In the genomic region with DNA sequence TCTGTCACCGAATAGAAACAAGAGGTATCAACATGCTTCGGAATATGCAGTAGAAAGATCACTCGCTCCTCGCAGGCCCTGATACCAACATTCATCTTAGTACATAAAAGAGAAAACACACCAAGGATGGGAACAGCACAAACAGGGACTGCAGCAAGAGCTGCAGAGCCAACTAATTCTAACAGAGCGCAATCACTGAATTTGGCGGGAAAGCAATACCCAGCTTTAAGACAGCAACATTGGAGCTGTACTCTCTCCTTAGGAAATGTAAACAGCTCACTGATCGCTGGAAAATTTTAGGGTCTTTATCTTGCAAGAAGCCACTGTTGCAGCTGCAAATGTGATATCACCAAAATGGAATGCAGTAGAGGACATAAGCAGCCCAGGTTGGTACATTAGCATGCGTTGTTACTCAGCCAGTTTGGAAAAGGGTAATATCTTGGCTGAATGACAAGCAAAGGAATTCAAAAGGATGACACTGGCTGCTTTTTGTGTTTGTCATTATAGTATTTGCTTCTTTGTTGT, we compare ENCODE assay signal across 21 mouse cellular contexts.
A peak's percentile ranks its signal among the peaks of the same experiment; 100 is the strongest.
DNase-seq lines count a peak whose midpoint lies in the region; ATAC-seq and TF ChIP-seq lines count a peak whose summit lies in the region.
"Had no signal": no experiment of that assay in that cellular context is flagged by ENCODE, and none has a peak within 500 bp of the region (broad histone marks: within the 10 kb centered on the region; RNA-seq: fewer than 3 reads in every experiment).

No protein-coding gene starts in this region.

- H3K4me3 ChIP-seq in forebrain, embryonic 14.5 days (ENCODE audit: low read depth, low read length) = no peak overlapping the region
- H3K4me3 ChIP-seq in midbrain, postnatal 0 days (ENCODE audit: low read depth, low read length) = no peak overlapping the region
- H3K4me3 ChIP-seq: heart, embryonic 13.5 days had no signal

- peak; percentile 42; the same call in 1 of the 2 replicates for ATAC-seq in forebrain, embryonic 14.5 days
- no peak for ATAC-seq in midbrain, postnatal 0 days (ENCODE audit: low FRiP score)
- ATAC-seq: Patski had no signal

- no peaks in the 10 kb centered on the region for H3K9me3 ChIP-seq in forebrain, embryonic 14.5 days (replicated peaks; ENCODE audit: control insufficient read depth, low read length)
- H3K9me3 ChIP-seq in midbrain, postnatal 0 days (ENCODE audit: low read length) = no peaks in the 10 kb centered on the region
- H3K9me3 ChIP-seq: heart, embryonic 13.5 days had no signal

- DNase-seq in layer of hippocampus, adult 18-20 months (ENCODE audit: low spot score in 2 of 2) = peak; percentile 3 to 10
- DNase-seq in layer of hippocampus, adult 9-11 months = no peak
- DNase-seq in Muller cell, postnatal 12 days (ENCODE audit: inconsistent ontology term) = peak; percentile 63
- peak; percentile 47 for DNase-seq in forebrain, embryonic 14.5 days (ENCODE audit: low spot score)
- DNase-seq in midbrain, postnatal 0 days (ENCODE audit: low spot score) = no peak
- no peak for DNase-seq in cerebellum, postnatal 14 days
- DNase-seq in c-Kit-positive CD71-positive TER-119-positive erythroid progenitor cells, embryonic 14.5 days (ENCODE audit: low spot score) = no peak
- DNase-seq: adrenal gland, postnatal 10 days; cerebellum, adult 11-12 months; cerebellum, postnatal 36 days; gastrocnemius, postnatal 10 days; heart, adult 11 months; kidney, adult 8-10 months; kidney, postnatal 14 days; lung, adult 18-20 months; lung, postnatal 36 days; right cerebral cortex, adult 18-20 months had no signal

- peak overlapping the region; percentile 67 for H3K27ac ChIP-seq in forebrain, embryonic 14.5 days (ENCODE audit: low read depth, low read length)
- peak overlapping the region; percentile 72 for H3K27ac ChIP-seq in midbrain, postnatal 0 days (ENCODE audit: low read depth, low read length)
- H3K27ac ChIP-seq: heart, embryonic 13.5 days; stomach, postnatal 0 days had no signal

- no peaks in the 10 kb centered on the region for H3K36me3 ChIP-seq in forebrain, embryonic 14.5 days (ENCODE audit: control insufficient read depth, insufficient read depth, low read length)
- no peaks in the 10 kb centered on the region for H3K36me3 ChIP-seq in midbrain, postnatal 0 days (ENCODE audit: insufficient read depth, low read length)
- H3K36me3 ChIP-seq: heart, embryonic 13.5 days had no signal

- peaks cover 18% of the 10 kb centered on the region for H3K4me1 ChIP-seq in forebrain, embryonic 14.5 days (ENCODE audit: control insufficient read depth, insufficient read depth, low read length)
- H3K4me1 ChIP-seq in midbrain, postnatal 0 days (ENCODE audit: insufficient read depth, low read length) = 0 out of 2 replicates have a peak, but pooled peaks cover 6% of the 10 kb centered on the region

- no peak for TF ChIP-seq CTCF in midbrain, postnatal 0 days (IDR thresholded peaks at IDR 0.05)

- WGBS in forebrain, embryonic 14.5 days = 63% methylated on average over 8 of the region's 8 CpGs
- 48% methylated on average over 8 of the region's 8 CpGs for WGBS in midbrain, postnatal 0 days

- H3K27me3 ChIP-seq in forebrain, embryonic 14.5 days (replicated peaks; ENCODE audit: control insufficient read depth, insufficient read depth, low read length) = no peaks in the 10 kb centered on the region
- H3K27me3 ChIP-seq in midbrain, postnatal 0 days (ENCODE audit: insufficient read depth, low read length) = no peaks in the 10 kb centered on the region
- H3K27me3 ChIP-seq: heart, embryonic 13.5 days had no signal

- no peak overlapping the region for H3K9ac ChIP-seq in forebrain, embryonic 14.5 days (ENCODE audit: low read length)
- no peak overlapping the region for H3K9ac ChIP-seq in midbrain, postnatal 0 days (replicated peaks; ENCODE audit: low read length, poor library complexity, severe bottlenecking)
- H3K9ac ChIP-seq: heart, embryonic 13.5 days had no signal

- no peak overlapping the region for H3K4me2 ChIP-seq in forebrain, embryonic 14.5 days (ENCODE audit: low read length)
- 0 out of 2 replicates have a peak overlapping the region, but pooled peaks have one; percentile 9 for H3K4me2 ChIP-seq in midbrain, postnatal 0 days (ENCODE audit: low read depth, low read length, poor library complexity, severe bottlenecking)
- H3K4me2 ChIP-seq: heart, embryonic 13.5 days; liver, embryonic 11.5 days had no signal

Comparison
In these comparisons a context has a peak if more than half of its experiments do, and no peak if none do; other contexts are left out.
1. DNase-seq: peak in layer of hippocampus, adult 18-20 months (2 of 2), Muller cell, postnatal 12 days (single experiment) and forebrain, embryonic 14.5 days (single experiment); none in layer of hippocampus, adult 9-11 months (single experiment), midbrain, postnatal 0 days (single experiment), cerebellum, postnatal 14 days (0 of 2) and c-Kit-positive CD71-positive TER-119-positive erythroid progenitor cells, embryonic 14.5 days (single experiment).